Mouse (Mus musculus): ENCODE results near the gene Dyrk1a.

Gene Dyrk1a

DNA sequence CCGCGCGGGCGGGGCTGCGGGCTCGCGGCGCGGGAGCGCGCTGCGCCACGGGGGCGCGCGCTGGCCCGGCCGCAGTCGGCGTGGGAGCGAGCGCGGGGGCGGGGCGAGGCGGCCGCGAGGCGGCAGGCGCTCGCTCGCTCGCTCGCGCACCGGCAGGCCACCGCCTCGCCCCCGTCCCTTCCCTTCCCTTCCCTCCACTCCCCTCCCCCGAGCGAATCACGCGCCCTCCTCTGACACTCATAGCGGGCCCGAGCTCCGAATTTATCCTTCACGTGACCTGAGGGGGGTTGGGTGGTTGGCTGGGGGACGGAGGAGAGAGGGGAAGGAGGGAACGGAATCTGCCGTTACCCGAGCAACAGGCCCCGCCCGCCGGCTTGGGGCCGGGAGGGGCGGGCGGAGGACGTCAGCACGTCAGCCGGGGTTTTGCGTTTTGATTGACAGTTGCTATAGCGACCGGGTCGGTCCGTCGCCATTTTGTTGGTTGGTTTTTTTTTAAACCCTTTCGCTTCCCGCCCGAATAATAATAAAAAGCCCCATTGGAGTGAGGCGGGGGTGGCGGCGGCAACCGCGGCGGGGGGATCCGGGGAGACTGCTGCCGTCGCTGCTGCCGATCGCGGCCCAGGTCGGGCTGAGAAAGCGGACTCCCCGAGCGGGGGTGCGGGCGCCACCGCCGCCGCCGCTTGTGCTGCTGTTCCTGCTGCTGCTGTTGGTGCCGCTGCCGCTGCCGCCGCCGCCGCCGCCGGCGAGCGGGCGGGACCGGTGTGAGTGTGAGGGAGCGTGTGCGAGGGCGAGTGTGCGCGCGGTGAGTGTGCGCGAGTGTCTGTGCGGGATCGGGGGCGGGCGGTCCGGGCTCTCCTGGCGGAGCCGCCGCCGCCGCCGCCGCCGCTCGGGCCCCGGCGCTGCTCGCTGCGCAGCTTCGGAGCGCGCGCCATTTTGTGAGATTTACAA is at the start of gene Dyrk1a:
Gene Dyrk1a, plus strand, starts transcription at position 782 of the 948 bp plus-strand sequence.
- peak; percentile 89 for DNase-seq (ENCODE audit: low spot score)

DNA sequence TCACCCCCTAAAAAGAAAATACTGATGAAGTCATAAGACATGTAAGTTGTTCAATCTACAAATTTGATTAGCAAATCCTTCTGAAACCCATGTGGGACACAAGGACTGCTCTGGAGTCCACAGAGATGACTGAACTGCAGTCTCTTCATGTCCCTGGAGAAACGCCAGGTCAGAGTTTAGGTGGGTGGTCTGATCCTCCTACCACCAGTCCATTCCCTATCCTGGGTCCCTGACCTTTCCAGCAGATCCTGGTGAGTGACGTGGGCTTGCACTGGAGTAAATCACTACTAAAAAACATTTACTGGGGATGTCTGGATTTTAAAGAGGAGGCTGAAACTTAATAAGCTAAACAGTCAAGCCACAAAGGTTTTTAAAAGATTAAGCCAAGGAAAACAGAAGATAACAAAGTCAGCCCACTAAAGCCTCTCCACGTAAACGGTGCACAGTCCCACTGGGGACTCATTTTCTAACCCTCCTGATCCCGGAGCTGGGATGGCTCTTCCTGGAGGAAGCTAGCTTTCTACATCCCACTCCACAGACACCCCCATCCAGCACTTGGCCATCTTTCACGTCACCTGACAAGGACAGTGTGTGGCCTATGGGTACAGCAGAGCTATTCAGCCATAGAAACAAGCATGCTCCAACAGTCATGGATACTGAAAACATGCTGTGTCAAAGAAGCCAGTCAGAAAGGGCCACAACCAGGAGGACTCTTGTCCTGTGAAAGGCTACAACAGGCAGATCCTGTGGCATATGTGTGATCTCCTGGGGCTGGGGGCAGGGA is 46.0 kb upstream of the Dyrk1a start:
- DNase-seq (ENCODE audit: low spot score) = no peak

DNA sequence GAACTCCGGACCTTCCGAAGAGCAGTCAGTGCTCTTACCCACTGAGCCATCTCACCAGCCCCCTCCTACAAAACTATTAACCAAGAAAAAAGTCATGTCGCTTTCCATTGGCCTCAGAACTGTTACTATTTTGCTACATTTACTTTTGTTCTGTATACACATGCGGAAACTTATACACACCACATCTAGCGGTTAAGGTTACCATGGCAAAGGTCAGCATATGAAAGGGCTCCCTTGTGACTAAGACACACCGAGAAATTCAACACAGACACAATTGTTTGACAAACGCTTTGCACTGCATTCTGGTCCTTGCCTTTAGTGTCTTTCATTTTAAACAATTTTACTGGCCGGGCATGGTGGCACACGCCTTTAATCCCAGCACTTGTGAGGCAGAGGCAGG is 45.1 kb upstream of the Dyrk1a start:
- no peak for DNase-seq (ENCODE audit: low spot score)

DNA sequence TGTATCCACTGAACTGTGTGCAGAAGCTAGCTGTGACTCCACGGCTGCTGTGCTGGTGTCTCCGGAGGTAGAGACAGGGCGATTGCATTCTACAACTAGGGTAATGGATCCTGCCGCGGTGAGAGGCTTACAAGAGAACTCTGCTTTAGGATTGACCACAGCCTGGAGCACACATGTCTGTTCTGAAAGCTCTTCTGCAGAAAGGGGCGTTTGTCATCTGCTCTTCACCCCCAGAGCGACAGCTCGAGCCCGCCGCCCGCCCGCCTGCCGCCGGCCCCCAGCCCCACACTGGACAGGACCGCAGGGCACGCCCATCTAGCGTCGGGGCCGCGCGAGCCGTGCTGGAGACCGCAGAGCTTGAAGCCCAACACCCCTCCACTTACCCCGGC is 43.9 kb upstream of the Dyrk1a start:
- DNase-seq (ENCODE audit: low spot score) = peak; percentile 32

DNA sequence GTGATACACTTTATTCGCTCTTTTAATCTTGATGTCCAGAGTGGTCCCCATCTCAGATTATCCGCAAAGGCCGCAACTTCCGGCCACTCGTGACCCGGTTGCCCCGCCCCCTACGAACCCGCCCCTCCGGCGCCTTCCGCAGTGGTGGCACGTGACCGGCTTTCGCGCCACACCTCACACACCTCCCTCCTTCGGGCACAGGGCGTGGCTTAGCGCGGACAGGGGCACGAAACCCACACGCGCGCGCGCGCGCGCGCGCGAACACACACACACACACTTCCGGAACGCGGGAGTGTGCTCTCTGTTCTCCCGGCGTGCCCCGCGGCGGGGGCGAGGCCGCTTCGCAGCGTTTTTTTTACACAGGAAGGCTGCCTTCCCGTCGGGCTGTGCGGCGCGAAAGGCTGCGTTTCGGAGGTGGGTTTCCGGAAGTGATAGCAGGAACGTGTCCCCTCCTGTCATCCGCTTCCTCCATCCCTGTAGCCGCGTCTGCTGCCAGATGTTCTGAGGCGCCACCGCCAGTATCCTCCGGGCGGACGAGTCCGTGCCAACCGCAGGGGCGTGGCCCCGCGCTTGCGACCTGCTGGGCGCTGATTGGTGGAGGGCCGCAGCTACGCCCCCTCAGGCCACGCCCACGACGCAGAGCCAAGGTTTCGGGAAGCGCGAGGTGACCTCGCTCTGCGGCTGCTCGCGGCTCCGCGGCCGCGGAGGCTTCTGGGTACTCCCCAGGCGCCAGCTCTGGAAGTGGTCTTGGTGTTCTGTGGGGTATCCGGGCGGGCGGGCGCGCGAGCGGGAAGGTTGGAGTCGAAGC is 43.3 kb upstream of the Dyrk1a start, which contains the start of gene Vps26c:
Gene Vps26c, minus strand, starts transcription at position 487 of the 808 bp plus-strand sequence.
- peak; percentile 85 for DNase-seq (ENCODE audit: low spot score)

DNA sequence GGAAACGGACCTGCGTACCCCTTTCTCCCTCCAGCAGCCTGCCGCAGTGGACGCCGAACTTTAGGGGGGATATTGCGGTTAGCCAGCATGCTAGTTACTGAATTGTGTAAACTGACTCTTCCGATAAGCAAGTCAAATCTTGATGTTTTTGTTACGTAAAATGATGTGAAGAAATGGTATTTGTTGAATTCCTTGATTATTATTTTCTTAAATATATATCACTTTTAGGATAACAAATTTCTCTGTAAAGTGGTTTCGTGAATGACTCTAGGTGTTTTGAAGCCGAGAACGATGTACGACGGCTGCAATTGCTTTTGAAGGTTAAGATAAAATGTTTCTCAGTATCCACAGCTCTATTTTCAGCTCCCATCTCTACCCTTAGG is 42.7 kb upstream of the Dyrk1a start:
- no peak for DNase-seq (ENCODE audit: low spot score)

DNA sequence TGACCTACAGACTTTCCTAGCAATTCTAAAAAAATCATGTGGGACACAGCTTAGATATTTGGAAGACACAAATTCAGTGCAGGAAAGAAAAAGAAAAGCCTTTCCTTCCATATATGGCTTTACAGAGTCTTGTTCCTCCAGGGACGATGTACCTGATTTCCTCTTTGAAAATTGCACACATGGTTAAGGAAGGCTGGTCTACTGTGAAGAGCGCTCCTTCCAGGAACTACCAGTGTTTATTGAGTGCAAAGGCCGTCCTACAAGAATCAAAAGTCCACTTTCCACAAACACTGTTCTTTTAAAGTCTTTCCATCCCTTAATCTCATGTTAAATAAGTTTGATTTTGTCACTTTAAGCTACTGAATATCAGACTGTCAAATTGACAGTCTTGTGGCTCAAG is 42.3 kb upstream of the Dyrk1a start:
- DNase-seq (ENCODE audit: low spot score) = no peak

DNA sequence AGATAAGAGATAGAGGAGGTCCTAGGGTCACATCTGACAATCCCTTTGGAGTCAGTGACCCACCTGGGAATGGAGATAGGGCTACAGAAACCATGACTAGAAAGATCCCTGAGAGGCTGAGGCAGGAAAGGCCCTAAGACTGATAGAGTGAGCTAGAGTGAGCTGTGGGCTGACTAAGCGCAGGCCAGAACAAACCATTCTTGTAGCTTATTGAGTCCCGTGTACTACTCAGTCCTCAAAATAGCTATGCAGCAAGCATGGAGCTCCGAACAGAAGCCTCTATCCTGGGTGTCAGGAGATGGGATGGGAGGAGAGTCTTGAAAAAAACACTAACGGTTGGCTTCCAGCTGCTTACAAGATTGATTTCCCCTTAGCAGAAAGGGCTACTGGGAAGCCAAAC is 38.5 kb upstream of the Dyrk1a start:
- no peak for DNase-seq (ENCODE audit: low spot score)

DNA sequence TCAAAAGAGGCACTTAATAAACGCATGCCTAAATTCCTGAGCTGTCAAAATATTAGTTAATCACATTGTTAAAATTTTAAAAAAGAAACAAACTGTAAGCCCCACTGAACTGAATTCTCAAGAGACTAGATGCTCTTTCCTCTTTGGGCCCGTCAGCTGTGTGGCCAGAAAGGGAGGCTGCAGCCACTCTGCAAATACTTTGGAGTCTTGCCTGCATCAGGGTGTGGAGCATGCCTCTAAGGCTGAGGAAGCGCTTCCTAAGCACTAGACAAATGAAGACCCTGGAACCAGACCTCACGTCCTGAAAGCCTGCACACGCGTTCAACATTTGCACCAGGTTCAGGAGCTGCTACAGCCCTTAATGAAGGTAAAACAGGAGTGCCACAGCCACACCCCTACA is 36.1 kb upstream of the Dyrk1a start:
- no peak for DNase-seq (ENCODE audit: low spot score)

DNA sequence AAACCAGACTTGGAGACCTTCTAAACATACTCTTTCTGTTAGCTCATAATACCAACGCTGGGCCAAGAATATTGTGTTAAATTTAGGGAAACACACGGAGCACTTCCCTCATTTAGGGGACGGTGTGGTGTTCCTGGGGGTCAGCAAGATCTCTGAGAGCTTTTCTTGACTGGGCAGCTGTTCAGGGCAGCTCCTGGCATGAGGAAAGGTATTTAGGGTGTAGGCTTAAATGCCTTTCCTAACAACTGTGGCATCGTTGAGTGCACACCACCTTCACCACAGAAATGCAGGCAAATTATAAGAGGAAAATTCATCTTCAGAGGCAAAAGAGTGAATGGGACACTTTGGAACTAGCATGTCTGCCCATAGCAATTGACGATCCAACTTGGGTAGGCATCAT is 34.1 kb upstream of the Dyrk1a start:
- DNase-seq (ENCODE audit: low spot score) = no peak

DNA sequence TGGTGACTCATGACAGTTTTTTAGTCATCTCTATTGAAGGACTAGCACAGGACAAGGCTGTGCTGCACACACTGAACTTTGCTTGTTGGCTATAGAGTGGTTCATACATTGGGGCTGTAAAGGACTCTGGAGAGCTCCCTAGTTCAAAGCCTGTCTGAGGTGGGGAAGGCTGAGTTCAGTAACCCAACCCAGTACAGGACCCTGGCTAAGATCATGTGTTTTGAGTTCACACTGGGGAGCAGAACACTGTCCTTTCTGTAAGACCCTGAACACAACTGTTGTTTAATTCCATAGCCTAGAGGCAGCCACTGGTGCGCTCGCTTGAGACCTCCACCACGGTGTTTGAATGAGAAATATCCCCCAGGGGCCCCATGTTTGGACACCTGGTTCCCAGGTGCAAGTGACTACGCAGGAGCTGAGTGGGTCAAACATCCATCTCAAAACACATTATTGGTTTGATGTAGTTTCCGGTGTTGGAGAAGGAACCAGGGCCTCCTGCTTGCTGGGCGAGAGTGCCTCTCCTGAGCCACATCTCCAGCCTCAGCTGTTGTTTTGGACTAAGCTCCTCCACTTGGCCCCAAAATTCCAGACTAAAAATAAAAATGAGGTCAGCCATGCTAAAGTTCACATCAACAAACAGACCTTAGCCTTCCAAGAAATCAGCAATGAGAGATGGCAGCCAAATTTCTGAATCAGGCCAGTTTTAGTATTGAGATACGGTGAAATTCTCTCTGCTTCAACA is 33.2 kb upstream of the Dyrk1a start:
- no peak for DNase-seq (ENCODE audit: low spot score)

DNA sequence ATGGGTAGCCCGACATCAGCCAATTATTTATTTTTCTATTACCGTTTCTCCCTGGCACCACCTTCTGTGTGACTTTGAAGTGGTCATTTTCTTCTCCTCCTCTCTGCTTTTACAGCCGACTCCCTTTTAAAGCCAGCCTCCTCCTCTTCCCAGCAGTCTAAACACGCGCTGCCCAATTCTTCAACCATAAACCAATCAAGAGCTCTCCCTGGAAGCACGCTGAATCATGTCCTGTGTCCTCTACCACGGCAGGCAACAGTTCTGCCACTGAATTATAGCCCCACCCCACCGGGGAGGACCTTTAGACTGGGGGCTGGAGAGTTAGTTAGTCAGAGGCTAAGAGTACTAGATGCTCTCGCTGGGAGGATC is 32.7 kb upstream of the Dyrk1a start:
- no peak for DNase-seq (ENCODE audit: low spot score)

DNA sequence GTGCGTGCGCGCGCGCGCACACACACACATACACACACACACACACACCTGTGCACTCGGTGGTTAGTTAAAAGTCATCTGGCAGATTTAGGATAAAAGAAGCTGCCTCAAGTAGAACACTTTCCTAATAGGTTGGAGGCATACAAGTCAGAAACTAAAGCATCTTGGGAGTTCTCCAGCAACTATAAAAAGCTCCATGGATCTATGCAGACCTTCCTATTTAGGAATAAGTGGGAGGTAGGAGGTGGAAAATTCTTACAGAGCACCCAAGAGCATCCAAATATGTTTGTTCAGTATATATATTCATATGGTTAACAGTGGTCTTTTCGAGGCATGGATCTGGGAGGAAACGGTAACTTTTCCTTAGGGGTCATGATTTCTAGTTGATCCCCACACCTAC is 29.7 kb upstream of the Dyrk1a start:
- DNase-seq (ENCODE audit: low spot score) = no peak

DNA sequence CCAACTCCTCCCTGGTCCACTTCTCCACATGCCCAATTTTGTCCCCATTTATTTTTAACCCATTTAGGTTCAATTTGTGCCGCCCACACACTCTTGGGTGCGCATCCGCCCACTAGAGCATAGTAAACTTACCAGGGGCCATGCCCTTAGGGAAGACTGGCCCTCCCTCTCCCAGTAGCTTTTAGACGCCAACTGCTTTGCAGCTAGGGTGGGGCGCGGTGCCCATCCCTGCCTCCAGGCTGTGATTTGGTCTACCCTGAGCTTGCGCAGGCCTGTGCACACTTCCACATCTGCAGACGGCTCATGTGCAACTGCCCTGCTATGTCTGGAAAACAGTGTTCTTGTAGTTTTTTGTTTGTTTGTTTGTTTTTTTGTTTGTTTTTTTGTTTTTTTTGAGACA is 26.9 kb upstream of the Dyrk1a start:
- DNase-seq (ENCODE audit: low spot score) = no peak

DNA sequence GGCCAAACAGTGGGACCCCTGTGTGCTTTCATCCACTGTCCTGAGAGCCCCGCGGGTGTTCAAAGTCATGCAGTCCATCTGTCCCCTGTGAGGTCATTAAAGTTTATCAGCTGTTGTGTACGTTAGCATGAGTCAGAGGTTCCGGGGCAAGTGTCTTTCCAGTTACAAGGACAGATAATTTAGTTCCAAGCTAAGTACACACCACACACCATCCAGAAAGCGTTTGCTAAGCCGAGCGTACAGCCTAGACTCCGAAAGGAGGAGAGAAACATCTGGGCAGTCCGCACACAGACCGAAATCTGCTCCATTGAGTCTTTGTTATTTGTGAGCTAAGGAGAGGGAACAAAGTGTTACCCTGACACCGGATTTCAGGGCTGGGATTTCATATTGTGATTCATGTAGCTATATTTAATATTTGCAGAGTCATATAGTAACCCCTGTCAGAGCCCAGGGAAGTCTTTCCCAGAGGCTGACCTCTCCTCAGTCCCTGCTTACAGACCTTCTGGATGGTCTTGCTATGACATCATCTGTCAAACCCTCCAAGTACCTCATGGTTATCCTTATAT is 25.2 kb upstream of the Dyrk1a start:
- DNase-seq (ENCODE audit: low spot score) = no peak

DNA sequence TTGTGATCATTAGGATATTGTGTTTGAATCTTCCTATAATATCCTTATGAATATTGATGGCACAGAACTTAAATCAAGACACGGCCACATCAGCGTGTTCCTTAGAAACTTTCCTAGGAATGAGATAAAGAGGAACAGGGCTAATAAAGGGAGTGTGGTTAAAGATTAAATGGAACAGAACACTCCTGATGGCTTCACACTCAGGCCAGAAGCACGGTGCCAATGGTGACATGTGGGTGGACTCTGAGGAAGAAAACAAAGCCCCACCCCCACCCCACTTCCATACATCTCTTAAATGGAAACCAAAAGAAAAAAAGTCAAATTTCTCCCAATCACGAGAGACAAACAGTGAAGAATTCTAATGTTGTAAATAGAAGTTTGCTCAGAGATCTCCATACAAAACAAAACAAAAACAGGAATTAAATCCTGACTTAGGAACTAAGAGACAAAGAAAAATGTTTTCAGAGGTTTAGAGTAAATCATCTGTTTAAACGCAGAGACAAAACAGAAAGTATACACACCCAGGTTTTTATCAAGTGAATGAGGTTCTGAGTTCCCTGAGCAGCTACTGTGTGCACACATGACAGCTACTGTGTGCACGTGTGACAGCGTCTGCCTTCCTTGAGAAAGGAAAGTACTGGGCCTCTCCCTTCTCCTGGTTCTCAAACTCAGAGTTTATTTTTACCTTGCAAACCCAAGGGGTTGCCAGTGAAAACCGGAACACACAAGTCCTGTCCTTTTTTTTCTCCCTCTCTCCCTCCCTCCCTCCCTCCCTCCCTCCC is 23.8 kb upstream of the Dyrk1a start:
- no peak for DNase-seq (ENCODE audit: low spot score)

DNA sequence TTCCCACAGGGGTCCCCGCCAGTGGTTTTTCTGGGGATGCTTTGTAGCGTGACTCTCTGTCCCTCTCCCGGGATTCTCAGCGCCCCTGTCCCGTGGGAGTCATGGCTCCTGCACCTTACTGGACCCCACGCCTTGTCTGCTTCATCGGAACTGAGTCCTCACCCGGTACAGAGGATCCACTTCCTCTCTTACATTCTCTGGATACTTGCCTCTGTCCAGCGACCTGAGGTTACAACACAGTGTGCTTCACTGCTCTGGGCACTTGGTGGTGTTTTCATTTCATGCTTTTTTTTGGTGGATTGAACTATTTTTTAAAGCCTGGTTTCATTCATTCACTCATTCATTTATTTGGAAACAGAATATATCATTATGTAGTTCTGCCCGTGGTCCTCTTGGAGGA is 20.0 kb upstream of the Dyrk1a start:
- DNase-seq (ENCODE audit: low spot score) = no peak

DNA sequence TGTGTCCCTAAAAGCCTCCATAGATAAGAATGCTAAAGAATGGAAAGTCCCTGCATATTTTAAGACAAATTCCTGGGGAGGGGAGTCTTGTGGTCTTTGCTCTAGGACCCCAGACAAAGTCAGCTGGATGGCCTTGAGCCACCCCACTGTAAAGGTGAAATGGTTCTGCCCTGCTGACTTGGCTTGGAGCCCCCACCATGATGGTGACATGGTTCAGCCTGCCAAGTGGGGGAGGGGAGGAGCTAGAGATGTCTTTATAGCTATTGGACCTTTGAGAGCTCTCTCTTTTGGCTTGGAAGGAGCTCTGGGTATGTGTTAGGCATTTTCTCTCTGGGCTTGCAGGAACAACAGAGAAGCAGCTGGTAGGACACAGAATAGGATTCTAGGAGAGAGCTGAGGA is 17.9 kb upstream of the Dyrk1a start:
- no peak for DNase-seq (ENCODE audit: low spot score)

DNA sequence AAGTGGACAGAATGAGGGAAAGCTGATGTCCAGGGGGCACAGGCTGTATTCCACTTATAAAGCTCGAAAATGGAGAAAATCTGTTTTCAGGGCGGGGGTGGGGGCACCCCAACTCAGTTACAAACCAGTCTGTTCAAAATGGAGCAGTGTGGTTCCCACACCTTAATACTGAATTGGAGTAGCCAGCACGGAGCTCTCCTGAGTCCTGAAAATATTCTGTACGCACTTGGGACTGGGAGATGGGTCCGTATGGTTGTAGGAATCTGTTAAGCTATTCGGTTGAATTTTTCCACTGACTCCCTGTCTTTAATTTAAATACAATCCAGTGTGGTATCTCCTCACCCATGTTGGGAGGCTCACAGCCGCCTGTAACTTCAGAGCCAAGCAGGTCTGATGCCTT is 14.5 kb upstream of the Dyrk1a start:
- no peak for DNase-seq (ENCODE audit: low spot score)

DNA sequence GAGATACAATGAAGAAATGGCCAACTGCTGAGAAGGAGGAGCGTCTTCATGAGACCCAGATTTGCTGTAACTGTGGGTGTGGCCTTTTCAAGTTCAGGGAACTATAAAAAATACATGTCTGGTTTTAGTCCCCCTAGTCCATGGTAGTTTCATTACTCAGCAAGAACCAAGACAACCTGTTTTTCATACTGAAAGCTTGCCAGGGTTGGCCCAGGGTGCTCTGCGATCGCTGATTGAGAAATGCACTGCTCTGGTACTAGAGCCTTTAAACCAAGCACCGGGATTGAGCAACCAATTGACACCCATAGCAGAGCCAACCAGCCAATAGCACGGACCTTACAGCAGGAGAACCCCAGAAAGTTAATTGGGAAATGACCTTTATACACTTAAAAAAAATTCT is 13.6 kb upstream of the Dyrk1a start:
- no peak for DNase-seq (ENCODE audit: low spot score)

DNA sequence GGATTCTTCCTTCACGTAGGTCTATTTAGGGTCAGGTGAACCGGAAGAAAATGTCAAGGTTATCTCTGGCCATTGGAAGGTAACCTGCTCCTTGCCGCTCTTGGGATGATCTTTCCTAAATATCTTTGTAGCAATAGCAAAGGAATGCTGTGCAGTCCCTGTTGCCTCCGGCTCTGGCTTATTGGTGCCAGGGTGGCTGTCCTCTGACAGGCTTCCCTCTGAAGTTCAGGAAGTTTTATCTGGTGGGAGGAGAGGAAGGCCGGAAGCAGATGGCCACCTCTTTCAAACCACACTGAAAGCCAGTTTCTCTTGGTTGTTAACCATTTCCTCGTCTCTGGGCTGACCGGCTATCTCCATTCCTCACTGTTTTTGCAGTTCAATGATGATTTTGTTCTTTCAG is 10.5 kb upstream of the Dyrk1a start:
- no peak for DNase-seq (ENCODE audit: low spot score)

All from layer of hippocampus, adult 9-10 months (tissue).